Mouse (Mus musculus) neural tube, embryonic 11.5 days (tissue): ENCODE measurements around the gene Utp4. TPM values are rescaled to one million over a fixed set of nuclear protein-coding genes. Genes with fewer than 3 reads are reported as not detected.
A peak's percentile ranks its signal among the peaks of the same experiment; 100 is the strongest.

Source experiments
- ATAC-seq: fragments of 200-750 bp; cut with Nextera tagmentation; 2 replicates; pipeline ENCODE4 v1.8.0; 2017; ENCODE audit warnings: moderate number of reproducible peaks, mild to moderate bottlenecking, moderate TSS enrichment, moderate library complexity; ENCODE audit not compliant: insufficient read depth, low FRiP score, low TSS enrichment
- DNase-seq: peaks from one replicate; pipeline ENCODE4 v3.0.0-alpha.2; 2015; ENCODE audit warnings: low spot score
- H3K27ac ChIP-seq: fragments of 300-500 bp; sonication (generic); 2 replicates; pipeline ENCODE4 v1.5.1; 2014; ENCODE audit warnings: low read depth, mild to moderate bottlenecking, low read length
- H3K27me3 ChIP-seq: fragments of 300-500 bp; sonication (generic); 2 replicates; pipeline ENCODE4 v1.6.1; 2014; ENCODE audit warnings: mild to moderate bottlenecking, low read length, mixed read lengths; ENCODE audit not compliant: control insufficient read depth, insufficient read depth
- H3K36me3 ChIP-seq: fragments of 300-500 bp; sonication (generic); 2 replicates; pipeline ENCODE4 v1.6.1; 2014; ENCODE audit warnings: mild to moderate bottlenecking, low read length, moderate library complexity, mixed read lengths; ENCODE audit not compliant: control insufficient read depth, insufficient read depth
- H3K4me1 ChIP-seq: fragments of 300-500 bp; sonication (generic); 2 replicates; pipeline ENCODE4 v1.6.1; 2014; ENCODE audit warnings: low read length, mixed read lengths; ENCODE audit not compliant: control insufficient read depth, insufficient read depth
- H3K4me2 ChIP-seq: fragments of 300-500 bp; sonication (generic); 2 replicates; pipeline ENCODE4 v1.6.1; 2014; ENCODE audit warnings: low read depth, mild to moderate bottlenecking, moderate library complexity
- H3K4me3 ChIP-seq: fragments of 300-500 bp; sonication (generic); 2 replicates; pipeline ENCODE4 v1.5.1; 2014; ENCODE audit warnings: low read depth, low read length
- H3K9ac ChIP-seq: fragments of 300-500 bp; sonication (generic); 2 replicates; pipeline ENCODE4 v1.6.1; 2014; ENCODE audit warnings: mild to moderate bottlenecking, low read length
- H3K9me3 ChIP-seq: fragments of 300-500 bp; sonication (generic); 2 replicates; pipeline ENCODE4 v1.6.1; 2016; ENCODE audit warnings: low read length; ENCODE audit not compliant: control insufficient read depth
- WGBS: fragments of 180-500 bp; shearing (Covaris S2); extraction: QIAGEN DNeasy Blood & Tissue Kit; methylation state at CpG from one replicate; pipeline ENCODE4 v1.1.7; 2014; 5-methylcytosine and 5-hydroxymethylcytosine counted together
- polyA plus RNA-seq: library from polyadenylated mRNA; unstranded; fragments of >200 nt; fragmentation: Nextera tagmentation; extraction: Ambion mirVana; gene quantifications from 2 replicates; pipeline ENCODE4 v1.2.1, GENCODE M21; 2014

The Utp4 gene
- 71.7 and 80.0 TPM in 2 replicates for polyA plus RNA-seq

DNA sequence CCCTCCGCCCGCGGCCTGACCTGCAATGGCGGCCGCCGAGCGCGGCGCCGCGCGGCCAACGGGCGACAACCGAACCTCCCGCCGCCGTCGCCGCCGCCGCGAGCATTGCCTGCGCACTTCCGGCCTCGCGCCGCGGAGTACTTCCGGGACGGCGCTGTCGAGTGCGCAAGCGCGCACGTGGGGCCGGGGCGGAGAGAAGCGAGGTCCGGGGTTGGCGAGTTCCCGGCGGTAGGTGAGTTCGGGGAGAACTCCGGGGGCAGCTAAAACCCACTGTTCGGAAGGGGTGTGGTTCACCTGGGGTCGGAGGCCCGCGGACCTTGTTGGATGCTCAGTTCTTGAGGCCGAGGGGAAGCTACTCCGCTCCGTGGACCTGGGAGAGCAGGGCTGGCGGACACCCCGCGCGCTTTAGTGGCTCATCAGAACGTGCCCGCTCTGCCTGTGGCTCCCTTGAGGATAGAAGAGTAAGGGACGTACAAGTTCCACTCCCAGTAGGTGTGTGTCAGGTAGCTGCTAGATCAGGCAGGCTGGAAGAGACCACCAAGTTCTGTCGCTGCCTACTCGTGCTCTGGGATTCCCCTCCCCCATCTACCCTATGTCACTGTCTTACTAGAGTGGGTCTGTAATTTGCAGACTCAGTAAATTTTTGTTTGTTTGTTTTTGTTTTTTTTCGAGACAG is at the start of gene Utp4:
Gene Utp4 (plus strand): TSS at position 156 of the 676 bp plus-strand sequence.
- 1% methylated on average over 59 of the region's 63 CpGs for WGBS
- Histone ChIP-seq H3K4me3 (peak within 1 kb of the TSS; percentile 96), H3K27ac (peak within 1 kb of the TSS; percentile 94)

GRCm38 (mm10) chr8:106850034-106850433 is 43.4 kb upstream of the Utp4 start:
- Histone ChIP-seq H3K27ac (no peak overlapping the region), H3K9ac (no peak overlapping the region), H3K4me3 (no peak overlapping the region), H3K27me3 (no peaks in the 10 kb centered on the region), H3K9me3 (no peaks in the 10 kb centered on the region), H3K4me1 (no peaks in the 10 kb centered on the region), H3K36me3 (no peaks in the 10 kb centered on the region), H3K4me2 (no peak overlapping the region)
- no peak for ATAC-seq
- 88% methylated on average over 10 of the region's 10 CpGs for WGBS
- DNase-seq = no peak

More for the DNA sequence above, at the start of gene Utp4:
- peak within 1 kb of the TSS; percentile 72 for H3K4me2 ChIP-seq
- no peaks in the 10 kb centered on the region for H3K27me3 ChIP-seq
- DNase-seq = peak; percentile 93
- H3K9ac ChIP-seq = peak within 1 kb of the TSS; percentile 98
- H3K4me1 ChIP-seq = 0 out of 2 replicates have a peak, but pooled peaks cover 5% of the 10 kb centered on the region
- H3K9me3 ChIP-seq = no peaks in the 10 kb centered on the region
- ATAC-seq = peak; percentile 94
- no peaks in the 10 kb centered on the region; the same call in none of the 2 replicates for H3K36me3 ChIP-seq

DNA sequence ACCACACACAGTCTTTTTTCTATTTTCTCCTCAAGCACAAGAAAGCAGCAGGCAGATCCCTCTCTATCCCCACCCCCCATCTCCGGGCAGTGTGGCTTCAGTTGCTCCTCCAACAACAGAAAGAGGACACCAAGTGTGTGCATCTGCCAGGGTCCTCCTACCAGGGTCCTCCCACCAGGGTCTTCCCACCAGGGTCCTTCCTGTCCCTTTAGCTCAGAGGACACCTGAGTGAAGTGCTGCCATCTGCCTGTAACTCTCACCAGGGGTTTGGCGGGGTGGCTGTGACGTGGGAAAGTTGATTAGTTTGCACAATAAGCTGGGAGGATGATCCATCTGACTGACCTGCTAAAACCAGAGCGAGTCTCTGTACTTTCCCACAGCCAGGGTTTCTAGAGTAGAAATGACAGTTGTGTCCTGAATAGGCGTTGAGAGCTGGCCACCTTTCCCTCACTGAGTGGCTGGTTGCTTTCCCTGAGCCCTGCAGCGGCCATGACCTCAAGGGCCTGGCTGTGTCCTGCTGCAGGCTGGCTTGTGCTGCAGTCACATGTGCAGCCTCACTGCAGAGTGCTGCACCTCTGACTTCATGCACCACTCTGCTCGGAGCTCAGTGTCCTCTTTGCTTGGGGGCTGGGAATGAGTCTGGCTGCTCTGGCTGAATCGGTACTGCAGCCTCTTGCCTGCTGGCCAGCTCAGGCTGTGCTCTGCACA is 38.7 kb upstream of the Utp4 start:
- no peak for DNase-seq
- whole genome bisulfite sequencing = 35% methylated on average over 8 of the region's 8 CpGs
- H3K9me3 ChIP-seq = no peaks in the 10 kb centered on the region

GRCm38 (mm10) chr8:106855242-106855562 is 38.2 kb upstream of the Utp4 start:
- DNase-seq = no peak
- Histone ChIP-seq H3K9me3 (no peaks in the 10 kb centered on the region), H3K4me2 (no peak overlapping the region), H3K4me1 (no peaks in the 10 kb centered on the region), H3K4me3 (no peak overlapping the region), H3K27me3 (no peaks in the 10 kb centered on the region), H3K9ac (no peak overlapping the region), H3K27ac (no peak overlapping the region), H3K36me3 (no peaks in the 10 kb centered on the region)
- no peak for ATAC-seq
- 92% methylated on average over 3 of the region's 3 CpGs for WGBS

More for the DNA sequence above, 38.7 kb upstream of the Utp4 start:
- no peak overlapping the region for H3K27ac ChIP-seq
- no peak overlapping the region for H3K4me3 ChIP-seq
- no peaks in the 10 kb centered on the region for H3K4me1 ChIP-seq
- H3K27me3 ChIP-seq = no peaks in the 10 kb centered on the region
- H3K36me3 ChIP-seq = no peaks in the 10 kb centered on the region
- H3K9ac ChIP-seq = no peak overlapping the region
- no peak for ATAC-seq
- no peak overlapping the region for H3K4me2 ChIP-seq

GRCm38 (mm10) chr8:106862845-106863244 is 30.6 kb upstream of the Utp4 start:
- H3K27me3 ChIP-seq = no peaks in the 10 kb centered on the region
- DNase-seq (no peak), ATAC-seq (no peak)
- WGBS = 88% methylated on average over 10 of the region's 10 CpGs
- no peaks in the 10 kb centered on the region for H3K4me1 ChIP-seq
- H3K9me3 ChIP-seq = no peaks in the 10 kb centered on the region
- no peak overlapping the region for H3K9ac ChIP-seq
- H3K4me2 ChIP-seq = no peak overlapping the region
- no peak overlapping the region for H3K4me3 ChIP-seq
- no peaks in the 10 kb centered on the region for H3K36me3 ChIP-seq
- no peak overlapping the region for H3K27ac ChIP-seq

- DNase-seq (no peak), ATAC-seq (no peak)
- Histone ChIP-seq H3K36me3 (no peaks in the 10 kb centered on the region), H3K27me3 (peaks cover 12% of the 10 kb centered on the region), H3K27ac (no peak overlapping the region), H3K4me1 (no peaks in the 10 kb centered on the region; the same call in 1 of the 2 replicates), H3K4me2 (no peak overlapping the region), H3K4me3 (no peak overlapping the region), H3K9me3 (no peaks in the 10 kb centered on the region), H3K9ac (no peak overlapping the region)
- WGBS = 69% methylated on average over 9 of the region's 9 CpGs
Measured at GRCm38 (mm10) chr8:106865354-106865753, 28.1 kb upstream of the Utp4 start.

- H3K4me3 ChIP-seq = peak within 1 kb of the TSS; percentile 43
- under 1% methylated on average over 18 of the region's 18 CpGs for WGBS
- H3K27me3 ChIP-seq = peaks cover 37% of the 10 kb centered on the region
- ATAC-seq (no peak), DNase-seq (peak; percentile 47)
- H3K9ac ChIP-seq = peak within 1 kb of the TSS; percentile 48
- H3K36me3 ChIP-seq = no peaks in the 10 kb centered on the region
- H3K27ac ChIP-seq = no peak within 1 kb of the TSS
- no peaks in the 10 kb centered on the region for H3K9me3 ChIP-seq
- H3K4me1 ChIP-seq = peaks cover 11% of the 10 kb centered on the region
- H3K4me2 ChIP-seq = peak within 1 kb of the TSS; percentile 85
Measured at GRCm38 (mm10) chr8:106870051-106870450, 23.4 kb upstream of the Utp4 start, which contains the start of gene Has3. TSS of gene Has3 (plus strand) at chr8:106870242.

- Histone ChIP-seq H3K36me3 (no peaks in the 10 kb centered on the region), H3K27me3 (peaks cover 37% of the 10 kb centered on the region), H3K9me3 (no peaks in the 10 kb centered on the region), H3K27ac (no peak overlapping the region), H3K4me1 (peaks cover 11% of the 10 kb centered on the region), H3K9ac (peak overlapping the region; percentile 48), H3K4me2 (peak overlapping the region; percentile 85), H3K4me3 (peak overlapping the region; percentile 43)
- ATAC-seq (peak; percentile 31; the same call in 1 of the 2 replicates), DNase-seq (peak; percentile 78)
- under 1% methylated on average over 62 of the region's 63 CpGs for WGBS
Measured at GRCm38 (mm10) chr8:106870537-106871327, 22.7 kb upstream of the Utp4 start.
